Mouse (Mus musculus): ENCODE data around the gene St6gal2. TPM values are rescaled to one million over a fixed set of nuclear protein-coding genes. Genes with fewer than 3 reads are reported as not detected.

St6gal2 gene
- polyA plus RNA-seq, 1 experiment from 2014 or later: 8.3 TPM

Other genes with a start within 250 kb of the St6gal2 start
- not detected in 2 replicates for gene Vmn2r118, start 179.8 kb downstream of the St6gal2 start, polyA plus RNA-seq (2014; fragmentation: Nextera tagmentation; extraction: Ambion mirVana)

Measured in midbrain, embryonic 11.5 days (tissue).